Mouse (Mus musculus) limb, embryonic 15.5 days (tissue): ENCODE results near the gene Cxcl1. TPM values are rescaled to one million over a fixed set of nuclear protein-coding genes. Genes with fewer than 3 reads are reported as not detected.
A peak's percentile ranks its signal among the peaks of the same experiment; 100 is the strongest.

ENCODE experiments used
- ATAC-seq: fragments of 200-750 bp; cut with Nextera tagmentation; 2 replicates; pipeline ENCODE4 v1.8.0; 2017; ENCODE audit warnings: low read depth, moderate TSS enrichment; ENCODE audit not compliant: insufficient number of reproducible peaks, low FRiP score, low TSS enrichment
- H3K27ac ChIP-seq: fragments of 300-500 bp; sonication (generic); 2 replicates; pipeline ENCODE4 v1.5.1; 2015; ENCODE audit warnings: moderate library complexity, mild to moderate bottlenecking, inconsistent platforms
- H3K27me3 ChIP-seq: fragments of 300-500 bp; sonication (generic); 2 replicates; pipeline ENCODE4 v1.6.1; 2015; ENCODE audit warnings: inconsistent platforms
- H3K36me3 ChIP-seq: fragments of 300-500 bp; sonication (generic); 2 replicates; pipeline ENCODE4 v1.6.1; 2015; ENCODE audit warnings: inconsistent platforms
- H3K4me1 ChIP-seq: fragments of 300-500 bp; sonication (generic); 2 replicates; pipeline ENCODE4 v1.6.1; 2015; ENCODE audit warnings: inconsistent platforms
- H3K4me2 ChIP-seq: fragments of 300-500 bp; sonication (generic); 2 replicates; pipeline ENCODE4 v1.6.1; 2015; ENCODE audit warnings: mild to moderate bottlenecking, inconsistent platforms
- H3K4me3 ChIP-seq: fragments of 300-500 bp; sonication (generic); 2 replicates; pipeline ENCODE4 v1.5.1; 2015; ENCODE audit warnings: mild to moderate bottlenecking, inconsistent platforms
- H3K9ac ChIP-seq: fragments of 300-500 bp; sonication (generic); 2 replicates; pipeline ENCODE4 v1.6.1; 2015; ENCODE audit warnings: inconsistent platforms
- H3K9me3 ChIP-seq: fragments of 300-500 bp; sonication (generic); 2 replicates; pipeline ENCODE4 v1.6.1; 2016; ENCODE audit warnings: inconsistent platforms
- WGBS: fragments of 180-500 bp; shearing (Covaris S2); methylation state at CpG from one replicate; pipeline ENCODE4 v1.1.7; 2015; 5-methylcytosine and 5-hydroxymethylcytosine counted together
- polyA plus RNA-seq: library from polyadenylated mRNA; unstranded; fragments of >200 nt; fragmentation: Nextera tagmentation; extraction: Ambion mirVana; gene quantifications from 2 replicates; pipeline ENCODE4 v1.2.1, GENCODE M21; 2015

Gene Cxcl1
- polyA plus RNA-seq, 1 experiment from 2014 or later = 1.3 TPM

DNA sequence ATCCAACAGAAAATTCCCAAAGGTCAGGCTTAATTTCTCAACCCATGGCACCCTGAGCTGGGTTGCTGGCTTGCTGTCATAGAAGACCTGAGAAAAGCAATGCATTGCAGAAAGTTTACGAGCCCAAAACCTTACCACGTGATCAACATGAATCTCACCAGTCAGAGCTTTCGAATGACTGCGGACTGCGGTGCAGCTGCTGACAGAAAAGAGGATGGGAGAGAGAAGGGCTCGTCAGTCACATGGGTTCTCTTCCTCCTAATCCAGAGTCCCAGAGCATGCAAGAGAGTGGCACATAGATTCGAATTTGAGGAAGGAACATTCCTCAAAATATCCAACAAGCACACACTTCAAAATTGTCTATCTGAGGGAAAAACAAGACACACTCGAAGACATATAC lies 3.2 kb downstream of the Cxcl1 start:
- no peaks in the 10 kb centered on the region for H3K9me3 ChIP-seq
- 62% methylated on average over 8 of the region's 8 CpGs for WGBS

DNA sequence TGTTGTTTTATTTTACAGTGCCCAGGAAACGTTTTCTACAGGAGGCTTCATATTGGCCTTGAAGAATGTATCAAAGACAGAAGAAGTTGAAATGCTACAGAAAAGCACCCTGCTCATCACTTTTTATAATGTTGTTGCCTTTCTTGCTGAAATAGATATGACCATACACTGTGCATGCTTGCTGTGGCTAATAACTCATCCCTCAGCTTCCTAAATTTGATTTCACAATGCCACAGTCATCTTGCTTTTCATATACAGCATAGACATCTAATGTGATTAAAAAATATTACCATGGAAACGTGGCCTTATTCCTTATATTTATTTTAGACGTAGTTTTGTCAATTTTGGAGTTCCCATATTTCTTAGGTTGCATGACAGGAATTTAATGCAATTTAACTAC lies 6.4 kb downstream of the Cxcl1 start:
- H3K9ac ChIP-seq = no peak overlapping the region
- no peak overlapping the region for H3K27ac ChIP-seq
- no peak overlapping the region for H3K4me3 ChIP-seq
- no peaks in the 10 kb centered on the region for H3K36me3 ChIP-seq
- no peaks in the 10 kb centered on the region for H3K27me3 ChIP-seq
- ATAC-seq = no peak
- H3K4me2 ChIP-seq = no peak overlapping the region
- no peaks in the 10 kb centered on the region for H3K9me3 ChIP-seq
- 67% methylated on average over 3 of the region's 3 CpGs for WGBS
- H3K4me1 ChIP-seq = peaks cover 9% of the 10 kb centered on the region; the same call in 1 of the 2 replicates

More for the DNA sequence above, 3.2 kb downstream of the Cxcl1 start:
- Histone ChIP-seq H3K27me3 (0 out of 2 replicates have a peak, but pooled peaks cover 5% of the 10 kb centered on the region), H3K27ac (no peak overlapping the region), H3K4me3 (no peak overlapping the region), H3K36me3 (no peaks in the 10 kb centered on the region), H3K9ac (no peak overlapping the region), H3K4me1 (peaks cover 12% of the 10 kb centered on the region), H3K4me2 (no peak overlapping the region)
- ATAC-seq = no peak

DNA sequence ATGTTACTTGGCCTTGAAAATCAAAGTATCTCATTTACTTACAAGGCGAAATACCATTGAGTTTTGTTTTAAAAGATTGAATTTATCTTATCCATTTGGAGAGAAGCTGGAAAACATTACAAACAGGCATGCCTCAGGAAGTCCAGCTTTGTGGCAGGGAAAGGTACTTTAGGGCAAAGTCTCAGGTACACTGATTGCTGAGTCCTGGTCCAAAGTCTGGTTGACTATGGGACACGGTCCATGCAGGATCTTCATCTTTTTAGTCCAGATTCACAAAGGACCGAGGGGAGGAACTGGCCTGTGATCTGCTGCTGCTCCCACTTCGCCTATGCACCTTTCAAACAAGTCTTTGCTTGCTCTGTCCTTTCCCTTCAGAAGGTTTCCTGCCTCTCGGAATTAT lies 8.3 kb downstream of the Cxcl1 start:
- ATAC-seq = no peak
- Histone ChIP-seq H3K4me1 (peaks cover 19% of the 10 kb centered on the region), H3K9me3 (no peaks in the 10 kb centered on the region), H3K9ac (no peak overlapping the region), H3K27me3 (peaks cover 15% of the 10 kb centered on the region), H3K36me3 (no peaks in the 10 kb centered on the region), H3K4me2 (no peak overlapping the region), H3K27ac (no peak overlapping the region), H3K4me3 (no peak overlapping the region)
- WGBS = 80% methylated on average over 5 of the region's 5 CpGs

DNA sequence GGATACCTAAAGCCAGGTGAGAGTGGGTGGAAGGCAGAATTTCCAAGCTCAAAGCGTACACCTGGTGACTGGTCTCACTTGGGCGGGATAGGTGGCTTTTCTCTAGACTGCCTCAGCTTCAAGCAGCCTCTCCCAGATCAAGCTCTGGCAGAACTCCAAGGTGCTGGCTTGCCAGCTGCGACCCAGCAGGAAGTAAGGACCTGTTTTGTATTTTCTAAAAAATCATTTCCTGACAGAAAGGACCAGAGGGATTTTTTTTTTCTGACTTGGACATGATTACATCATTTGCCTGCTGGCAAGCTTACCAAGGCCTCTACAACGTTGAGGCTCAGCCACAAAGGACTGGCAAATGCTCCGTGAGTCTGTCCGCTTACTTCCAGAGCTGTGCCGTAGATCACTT lies 9.1 kb downstream of the Cxcl1 start:
- no peak for ATAC-seq
- WGBS = 20% methylated on average over 7 of the region's 7 CpGs
- Histone ChIP-seq H3K27ac (no peak overlapping the region), H3K9ac (no peak overlapping the region), H3K4me3 (no peak overlapping the region), H3K4me1 (peaks cover 19% of the 10 kb centered on the region), H3K4me2 (no peak overlapping the region), H3K27me3 (peaks cover 23% of the 10 kb centered on the region), H3K9me3 (no peaks in the 10 kb centered on the region), H3K36me3 (no peaks in the 10 kb centered on the region)

DNA sequence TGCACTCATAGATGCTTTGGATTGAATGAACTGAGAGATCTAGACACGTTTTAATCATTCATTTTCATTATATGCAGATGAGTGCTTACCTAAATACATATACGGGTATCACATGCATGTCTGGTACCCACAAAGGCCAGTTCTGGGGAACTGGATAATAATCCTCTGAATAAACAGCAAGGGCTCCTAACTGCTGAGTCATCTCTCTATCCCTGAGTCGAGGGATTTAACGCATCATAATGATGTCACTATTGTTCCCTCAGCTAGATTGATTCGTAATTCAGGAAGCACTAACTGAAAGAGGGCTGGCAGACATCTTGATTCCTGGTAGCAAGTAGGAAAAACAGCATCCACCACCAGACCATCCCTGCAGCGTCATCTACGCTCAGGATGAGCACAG lies 9.6 kb downstream of the Cxcl1 start:
- Histone ChIP-seq H3K36me3 (no peaks in the 10 kb centered on the region), H3K27ac (no peak overlapping the region), H3K4me1 (peaks cover 19% of the 10 kb centered on the region), H3K4me2 (no peak overlapping the region), H3K4me3 (no peak overlapping the region), H3K9ac (no peak overlapping the region), H3K27me3 (peaks cover 23% of the 10 kb centered on the region), H3K9me3 (no peaks in the 10 kb centered on the region)
- ATAC-seq = no peak
- 68% methylated on average over 7 of the region's 7 CpGs for WGBS

DNA sequence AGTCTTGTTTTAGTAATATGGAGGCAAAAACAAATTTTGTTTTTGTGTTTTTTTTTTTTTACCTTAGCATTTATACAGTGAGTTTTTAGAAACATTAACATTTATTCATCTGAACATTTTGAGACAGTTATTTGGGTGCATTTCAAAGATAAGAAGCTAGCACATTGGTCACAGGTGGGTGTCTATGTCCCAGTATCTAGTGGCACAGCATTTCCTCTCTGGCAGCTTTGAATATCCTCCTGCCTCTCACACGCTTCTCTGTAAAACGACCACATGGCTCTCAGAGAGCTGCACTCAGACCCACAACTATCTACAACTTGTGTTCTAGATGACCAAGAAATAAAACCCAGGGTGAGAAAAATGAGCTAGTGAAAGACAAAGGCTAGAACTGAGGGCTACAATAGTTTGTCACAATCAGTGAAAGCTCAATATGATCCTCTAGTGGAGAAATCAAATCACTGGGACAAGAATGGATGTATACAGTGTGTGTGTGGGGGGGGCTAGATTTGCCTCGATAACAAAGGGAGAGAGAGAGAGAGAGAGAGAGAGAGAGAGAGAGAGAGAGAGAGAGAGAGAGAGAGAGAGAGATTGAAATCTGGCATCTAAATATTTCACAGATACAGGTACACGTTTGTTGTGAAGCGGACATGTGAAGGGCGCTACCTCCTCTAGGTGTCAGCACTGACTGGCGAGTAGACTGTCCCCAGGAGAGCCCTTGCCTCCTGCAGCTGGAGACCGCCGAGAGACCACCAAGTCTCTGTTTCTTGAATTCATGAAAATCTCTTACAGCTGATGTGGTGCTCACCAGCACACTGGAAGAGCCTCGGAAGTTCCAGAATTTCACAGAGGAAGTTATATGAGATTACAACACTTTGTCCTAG lies 11.6 kb downstream of the Cxcl1 start:
- no peak overlapping the region for H3K27ac ChIP-seq
- H3K4me1 ChIP-seq = peaks cover 19% of the 10 kb centered on the region
- peak overlapping the region; percentile 27; the same call in 1 of the 2 replicates for H3K4me3 ChIP-seq
- H3K9me3 ChIP-seq = no peaks in the 10 kb centered on the region
- no peak for ATAC-seq
- no peaks in the 10 kb centered on the region for H3K36me3 ChIP-seq
- peak overlapping the region; percentile 65 for H3K4me2 ChIP-seq
- WGBS = 7% methylated on average over 10 of the region's 10 CpGs
- H3K9ac ChIP-seq = no peak overlapping the region
- H3K27me3 ChIP-seq = peaks cover 23% of the 10 kb centered on the region

DNA sequence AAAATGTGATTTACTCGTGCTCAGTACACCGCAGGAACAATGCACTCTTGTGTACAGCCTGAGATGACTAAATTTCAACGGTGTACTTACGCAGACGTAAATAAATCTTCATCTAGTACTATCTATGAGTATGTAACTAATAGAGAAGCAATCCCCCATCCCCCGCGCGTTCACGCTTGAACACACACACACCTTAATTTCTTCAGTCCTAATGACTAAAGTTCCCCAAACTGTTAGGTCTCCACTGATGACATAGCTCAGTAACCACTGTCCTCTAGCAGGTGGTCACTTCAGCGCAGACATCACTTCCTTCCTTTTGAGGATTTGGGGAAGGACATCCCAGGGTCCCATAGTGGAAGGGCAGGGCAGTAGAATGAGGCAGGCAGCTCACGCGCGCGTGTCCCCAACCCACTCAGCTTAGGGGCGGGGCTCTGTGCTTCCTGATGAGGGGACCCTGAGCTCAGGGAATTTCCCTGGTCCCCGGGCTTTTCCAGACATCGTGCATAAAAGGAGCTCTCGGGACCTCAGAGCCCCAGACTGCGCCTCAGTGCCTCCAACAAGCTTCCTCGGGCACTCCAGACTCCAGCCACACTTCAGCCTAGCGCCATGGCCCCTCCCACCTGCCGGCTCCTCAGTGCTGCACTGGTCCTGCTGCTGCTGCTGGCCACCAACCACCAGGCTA lies 12.4 kb downstream of the Cxcl1 start, which contains the start of gene Cxcl2:
TSS of gene Cxcl2 (plus strand) at position 533 of the 682 bp plus-strand sequence.
- Histone ChIP-seq H3K27me3 (peaks cover 23% of the 10 kb centered on the region), H3K36me3 (no peaks in the 10 kb centered on the region), H3K4me3 (peak within 1 kb of the TSS; percentile 27), H3K27ac (no peak within 1 kb of the TSS), H3K4me2 (peak within 1 kb of the TSS; percentile 65), H3K4me1 (peaks cover 19% of the 10 kb centered on the region), H3K9ac (no peak within 1 kb of the TSS), H3K9me3 (no peaks in the 10 kb centered on the region)
- peak; percentile 58; the same call in 1 of the 2 replicates for ATAC-seq
- WGBS = 10% methylated on average over 22 of the region's 22 CpGs

DNA sequence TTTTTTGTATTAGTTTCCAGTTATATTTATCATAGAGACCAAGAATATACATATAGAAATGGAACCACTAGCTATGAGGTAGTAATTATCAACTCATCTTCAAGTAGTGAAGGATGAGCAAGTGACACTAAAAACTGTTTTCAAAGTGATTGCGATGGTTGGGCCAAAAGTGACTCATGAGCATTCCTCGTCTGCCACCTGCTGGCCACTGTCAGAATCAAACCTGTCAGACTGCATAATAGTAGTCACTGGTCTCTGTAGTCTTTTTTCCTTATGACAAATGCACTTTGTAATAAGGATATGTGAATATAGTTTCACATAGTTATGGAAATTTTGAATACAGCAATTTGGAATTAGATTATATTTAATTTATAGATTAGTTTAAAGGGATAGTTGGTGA lies 17.9 kb downstream of the Cxcl1 start:
- H3K4me1 ChIP-seq = no peaks in the 10 kb centered on the region
- no peak overlapping the region for H3K4me3 ChIP-seq
- H3K9me3 ChIP-seq = no peaks in the 10 kb centered on the region
- no peak overlapping the region for H3K9ac ChIP-seq
- peaks cover 11% of the 10 kb centered on the region for H3K27me3 ChIP-seq
- H3K27ac ChIP-seq = no peak overlapping the region
- no peaks in the 10 kb centered on the region for H3K36me3 ChIP-seq
- WGBS = under 1% methylated on average over 2 of the region's 2 CpGs
- ATAC-seq = no peak
- no peak overlapping the region for H3K4me2 ChIP-seq

DNA sequence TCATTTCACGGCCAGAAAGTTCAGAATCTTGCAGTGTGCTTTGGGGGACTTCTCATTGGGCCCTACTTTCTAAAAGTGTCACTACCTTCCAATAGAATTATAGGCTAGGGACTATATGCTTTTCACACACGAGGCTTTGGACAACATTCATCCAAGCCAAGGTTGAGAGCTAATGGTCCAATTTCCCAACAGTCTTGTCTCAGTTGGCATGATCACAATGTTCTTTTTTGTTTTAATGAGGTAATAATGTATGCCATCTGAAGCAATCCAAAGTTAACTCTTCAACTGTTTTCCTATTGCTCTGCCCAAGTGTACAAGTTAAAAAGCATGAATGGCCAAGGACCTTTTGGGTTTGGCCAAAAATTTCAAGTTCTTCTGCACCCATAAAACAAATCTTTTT lies 28.5 kb downstream of the Cxcl1 start:
- no peaks in the 10 kb centered on the region for H3K4me1 ChIP-seq
- H3K9ac ChIP-seq = no peak overlapping the region
- H3K4me2 ChIP-seq = no peak overlapping the region
- no peak overlapping the region for H3K4me3 ChIP-seq
- H3K9me3 ChIP-seq = no peaks in the 10 kb centered on the region
- no peak for ATAC-seq
- 76% methylated on average over 2 of the region's 2 CpGs for WGBS
- no peak overlapping the region for H3K27ac ChIP-seq
- H3K36me3 ChIP-seq = no peaks in the 10 kb centered on the region
- H3K27me3 ChIP-seq = no peaks in the 10 kb centered on the region

DNA sequence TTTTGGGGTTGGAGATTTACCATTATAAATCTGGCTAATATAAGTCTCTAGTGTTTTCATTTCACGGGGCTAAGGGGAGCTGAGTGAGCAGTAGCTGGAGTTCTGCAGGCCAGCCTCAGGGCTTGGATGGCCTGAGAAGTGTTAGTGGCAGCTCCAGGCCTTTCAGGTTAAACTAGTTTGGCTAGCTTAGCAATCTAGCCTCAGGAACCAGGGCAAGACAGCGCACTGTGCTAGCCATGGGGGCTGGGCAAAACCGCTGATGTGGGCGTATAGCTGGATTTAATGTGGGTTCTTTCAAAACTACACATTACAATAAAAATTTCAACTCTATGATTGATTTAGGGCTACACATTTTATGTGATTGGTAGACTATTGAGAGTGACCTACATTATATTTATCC lies 31.9 kb downstream of the Cxcl1 start:
- Histone ChIP-seq H3K4me1 (no peaks in the 10 kb centered on the region), H3K36me3 (no peaks in the 10 kb centered on the region), H3K4me3 (no peak overlapping the region), H3K27me3 (no peaks in the 10 kb centered on the region), H3K9ac (no peak overlapping the region), H3K27ac (no peak overlapping the region), H3K4me2 (no peak overlapping the region), H3K9me3 (no peaks in the 10 kb centered on the region)
- ATAC-seq = no peak
- 72% methylated on average over 4 of the region's 4 CpGs for WGBS

DNA sequence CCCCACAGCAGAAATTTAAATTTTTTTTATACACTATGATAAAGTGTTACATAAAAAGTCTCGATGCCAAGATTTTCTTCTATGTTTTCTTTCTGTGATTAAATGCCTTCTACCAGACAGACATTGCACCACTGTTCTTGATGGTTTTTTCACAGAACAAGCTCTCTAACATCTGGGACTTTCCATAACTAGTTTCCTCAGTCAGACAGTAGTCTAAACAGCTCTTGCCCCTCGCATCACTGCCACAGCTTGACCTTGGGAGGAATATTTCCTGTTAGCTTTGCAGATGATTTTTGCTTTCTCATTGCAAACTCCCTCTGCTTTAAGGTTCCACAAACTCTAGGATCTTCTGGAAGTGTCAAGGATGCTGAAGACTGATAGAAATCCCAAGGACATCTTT lies 39.5 kb downstream of the Cxcl1 start:
- Histone ChIP-seq H3K9me3 (no peaks in the 10 kb centered on the region), H3K4me1 (peaks cover 8% of the 10 kb centered on the region), H3K36me3 (peaks cover 14% of the 10 kb centered on the region), H3K27me3 (no peaks in the 10 kb centered on the region), H3K4me2 (peak overlapping the region; percentile 51), H3K4me3 (peak overlapping the region; percentile 74), H3K9ac (peak overlapping the region; percentile 94), H3K27ac (peak overlapping the region; percentile 99)
- peak; percentile 53; the same call in 1 of the 2 replicates for ATAC-seq
- 34% methylated on average over 2 of the region's 2 CpGs for WGBS
